Mouse (Mus musculus) midbrain, embryonic 13.5 days (tissue): ENCODE results near the gene Rad54l. TPM values are rescaled to one million over a fixed set of nuclear protein-coding genes. Genes with fewer than 3 reads are reported as not detected.

ENCODE experiments used
- ATAC-seq: fragments of 200-750 bp; cut with Nextera tagmentation; 2 replicates; pipeline ENCODE4 v1.8.0; 2017; ENCODE audit warnings: mild to moderate bottlenecking, moderate TSS enrichment, moderate library complexity
- H3K27ac ChIP-seq: fragments of 300-500 bp; sonication (generic); 2 replicates; pipeline ENCODE4 v1.5.1; 2015; ENCODE audit warnings: inconsistent platforms, mild to moderate bottlenecking, moderate library complexity
- H3K27me3 ChIP-seq: fragments of 300-500 bp; sonication (generic); 2 replicates; pipeline ENCODE4 v1.6.1; 2015; ENCODE audit warnings: mild to moderate bottlenecking, inconsistent platforms
- H3K36me3 ChIP-seq: fragments of 300-500 bp; sonication (generic); 2 replicates; pipeline ENCODE4 v1.6.1; 2015; ENCODE audit warnings: mild to moderate bottlenecking, inconsistent platforms
- H3K4me1 ChIP-seq: fragments of 300-500 bp; sonication (generic); replicated peaks from 2 replicates; pipeline ENCODE4 v1.6.1; 2015; ENCODE audit warnings: inconsistent platforms
- H3K4me2 ChIP-seq: fragments of 300-500 bp; sonication (generic); replicated peaks from 2 replicates; pipeline ENCODE4 v1.6.1; 2015; ENCODE audit warnings: moderate library complexity, mild to moderate bottlenecking, inconsistent platforms
- H3K4me3 ChIP-seq: fragments of 300-500 bp; sonication (generic); replicated peaks from 2 replicates; pipeline ENCODE4 v1.5.1; 2015; ENCODE audit warnings: mild to moderate bottlenecking, inconsistent platforms
- H3K9ac ChIP-seq: fragments of 300-500 bp; sonication (generic); replicated peaks from 2 replicates; pipeline ENCODE4 v1.6.1; 2015; ENCODE audit warnings: mild to moderate bottlenecking, inconsistent platforms
- H3K9me3 ChIP-seq: fragments of 300-500 bp; sonication (generic); 2 replicates; pipeline ENCODE4 v1.6.1; 2016; ENCODE audit warnings: mild to moderate bottlenecking, inconsistent platforms
- WGBS: fragments of 180-500 bp; shearing (Covaris S2); methylation state at CpG from one replicate; pipeline ENCODE4 v1.1.7; 2015; 5-methylcytosine and 5-hydroxymethylcytosine counted together
- polyA plus RNA-seq: library from polyadenylated mRNA; unstranded; fragments of >200 nt; fragmentation: Nextera tagmentation; extraction: Ambion mirVana; gene quantifications from 2 replicates; pipeline ENCODE4 v1.2.1, GENCODE M21; 2015

The Rad54l gene
- polyA plus RNA-seq, 1 experiment from 2014 or later, result 19.4 TPM

- H3K4me1 ChIP-seq, result peaks cover 18% of the 10 kb centered on the region
- 94% methylated on average over 15 of the region's 15 CpGs for WGBS
- H3K9me3 ChIP-seq, result no peaks in the 10 kb centered on the region
- no peak for ATAC-seq
- H3K27me3 ChIP-seq, result no peaks in the 10 kb centered on the region; the same call in 1 of the 2 replicates
- H3K9ac ChIP-seq, result peak overlapping the region; percentile 29; the same call in 1 of the 2 replicates
- H3K36me3 ChIP-seq, result peaks cover 60% of the 10 kb centered on the region
- H3K4me2 ChIP-seq, result no peak overlapping the region
- no peak overlapping the region; the same call in 1 of the 2 replicates for H3K27ac ChIP-seq
- no peak overlapping the region for H3K4me3 ChIP-seq
These were observed 29.2 kb upstream of the Rad54l start for GRCm38 (mm10) chr4:116152702-116153101.

GRCm38 (mm10) chr4:116151238-116151637 lies 27.7 kb upstream of the Rad54l start, which contains the start of gene Lurap1:
Gene Lurap1 (minus strand): TSS chr4:116151338.
- peak within 1 kb of the TSS; percentile 95 for H3K9ac ChIP-seq
- peaks cover 45% of the 10 kb centered on the region for H3K36me3 ChIP-seq
- H3K4me1 ChIP-seq, result peaks cover 18% of the 10 kb centered on the region

GRCm38 (mm10) chr4:116150862-116151221 lies 27.4 kb upstream of the Rad54l start:
- Histone ChIP-seq H3K4me1 (peaks cover 18% of the 10 kb centered on the region), H3K4me2 (peak overlapping the region; percentile 72), H3K27ac (peak overlapping the region; percentile 88), H3K9ac (peak overlapping the region; percentile 95), H3K9me3 (no peaks in the 10 kb centered on the region), H3K27me3 (no peaks in the 10 kb centered on the region; the same call in 1 of the 2 replicates), H3K36me3 (peaks cover 41% of the 10 kb centered on the region), H3K4me3 (peak overlapping the region; percentile 76)
- 22% methylated on average over 4 of the region's 4 CpGs for WGBS
- peak; percentile 19; the same call in 1 of the 2 replicates for ATAC-seq

More at GRCm38 (mm10) chr4:116151238-116151637, 27.7 kb upstream of the Rad54l start, which contains the start of gene Lurap1:
- Histone ChIP-seq H3K9me3 (no peaks in the 10 kb centered on the region), H3K27ac (peak within 1 kb of the TSS; percentile 88), H3K4me2 (peak within 1 kb of the TSS; percentile 72), H3K27me3 (no peaks in the 10 kb centered on the region; the same call in 1 of the 2 replicates), H3K4me3 (peak within 1 kb of the TSS; percentile 76)
- WGBS, result 86% methylated on average over 6 of the region's 6 CpGs
- no peak for ATAC-seq

- Histone ChIP-seq H3K4me1 (peaks cover 18% of the 10 kb centered on the region), H3K27me3 (no peaks in the 10 kb centered on the region; the same call in 1 of the 2 replicates), H3K4me2 (peak overlapping the region; percentile 72), H3K36me3 (peaks cover 36% of the 10 kb centered on the region), H3K27ac (peak overlapping the region; percentile 88), H3K9ac (peak overlapping the region; percentile 95), H3K9me3 (no peaks in the 10 kb centered on the region), H3K4me3 (peak overlapping the region; percentile 76)
- under 1% methylated on average over 65 of the region's 73 CpGs for WGBS
- peak; percentile 93 for ATAC-seq
These were observed 26.8 kb upstream of the Rad54l start for GRCm38 (mm10) chr4:116150156-116150861.

- Histone ChIP-seq H3K27me3 (no peaks in the 10 kb centered on the region; the same call in 1 of the 2 replicates), H3K36me3 (peaks cover 30% of the 10 kb centered on the region), H3K9ac (peak overlapping the region; percentile 95), H3K4me1 (peaks cover 18% of the 10 kb centered on the region), H3K27ac (peak overlapping the region; percentile 88), H3K9me3 (no peaks in the 10 kb centered on the region), H3K4me3 (peak overlapping the region; percentile 76), H3K4me2 (peak overlapping the region; percentile 72)
- 18% methylated on average over 6 of the region's 6 CpGs for WGBS
- peak; percentile 9 for ATAC-seq
These were observed 26.3 kb upstream of the Rad54l start for GRCm38 (mm10) chr4:116149812-116150155.

- no peaks in the 10 kb centered on the region for H3K9me3 ChIP-seq
- H3K27ac ChIP-seq, result no peak overlapping the region
- ATAC-seq, result peak; percentile 80
- peak overlapping the region; percentile 78 for H3K9ac ChIP-seq
- peak overlapping the region; percentile 61 for H3K4me3 ChIP-seq
- H3K4me1 ChIP-seq, result peaks cover 17% of the 10 kb centered on the region
- H3K4me2 ChIP-seq, result peak overlapping the region; percentile 94
- WGBS, result under 1% methylated on average over 47 of the region's 47 CpGs
- H3K36me3 ChIP-seq, result no peaks in the 10 kb centered on the region
- peaks cover 13% of the 10 kb centered on the region for H3K27me3 ChIP-seq
These were observed 20.6 kb upstream of the Rad54l start for GRCm38 (mm10) chr4:116143891-116144717.

- H3K9ac ChIP-seq, result 0 out of 2 replicates have a peak overlapping the region, but pooled peaks have one; percentile 78
- peaks cover 13% of the 10 kb centered on the region for H3K27me3 ChIP-seq
- H3K27ac ChIP-seq, result no peak overlapping the region
- 16% methylated on average over 7 of the region's 7 CpGs for WGBS
- no peaks in the 10 kb centered on the region for H3K36me3 ChIP-seq
- peak overlapping the region; percentile 94 for H3K4me2 ChIP-seq
- peaks cover 17% of the 10 kb centered on the region for H3K4me1 ChIP-seq
- peak overlapping the region; percentile 61 for H3K4me3 ChIP-seq
- no peak for ATAC-seq
- H3K9me3 ChIP-seq, result no peaks in the 10 kb centered on the region
These were observed 19.9 kb upstream of the Rad54l start for GRCm38 (mm10) chr4:116143317-116143811.

GRCm38 (mm10) chr4:116142269-116142668 lies 18.8 kb upstream of the Rad54l start:
- Histone ChIP-seq H3K27me3 (peaks cover 13% of the 10 kb centered on the region), H3K9ac (no peak overlapping the region), H3K4me1 (peaks cover 17% of the 10 kb centered on the region), H3K4me2 (no peak overlapping the region), H3K36me3 (no peaks in the 10 kb centered on the region), H3K4me3 (no peak overlapping the region), H3K27ac (no peak overlapping the region), H3K9me3 (no peaks in the 10 kb centered on the region)
- no peak for ATAC-seq
- WGBS, result 79% methylated on average over 7 of the region's 7 CpGs

- WGBS, result 75% methylated on average over 1 of the region's 1 CpGs
- Histone ChIP-seq H3K9ac (no peak overlapping the region), H3K4me2 (no peak overlapping the region), H3K27ac (no peak overlapping the region), H3K4me3 (no peak overlapping the region), H3K27me3 (peaks cover 13% of the 10 kb centered on the region), H3K4me1 (peaks cover 19% of the 10 kb centered on the region), H3K36me3 (no peaks in the 10 kb centered on the region), H3K9me3 (no peaks in the 10 kb centered on the region)
- no peak for ATAC-seq
These were observed 18.2 kb upstream of the Rad54l start for GRCm38 (mm10) chr4:116141736-116142135.

GRCm38 (mm10) chr4:116140801-116141574 lies 17.5 kb upstream of the Rad54l start:
- no peak overlapping the region for H3K27ac ChIP-seq
- peaks cover 13% of the 10 kb centered on the region for H3K27me3 ChIP-seq
- WGBS, result 85% methylated on average over 7 of the region's 7 CpGs
- H3K4me2 ChIP-seq, result no peak overlapping the region
- H3K36me3 ChIP-seq, result no peaks in the 10 kb centered on the region
- H3K9ac ChIP-seq, result no peak overlapping the region
- H3K9me3 ChIP-seq, result no peaks in the 10 kb centered on the region
- no peak overlapping the region for H3K4me3 ChIP-seq
- ATAC-seq, result no peak
- H3K4me1 ChIP-seq, result peaks cover 21% of the 10 kb centered on the region

GRCm38 (mm10) chr4:116137421-116137996 lies 14.0 kb upstream of the Rad54l start:
- H3K9me3 ChIP-seq, result no peaks in the 10 kb centered on the region
- H3K4me3 ChIP-seq, result no peak overlapping the region
- peaks cover 4% of the 10 kb centered on the region for H3K4me1 ChIP-seq
- no peak for ATAC-seq
- H3K27me3 ChIP-seq, result peaks cover 6% of the 10 kb centered on the region
- no peaks in the 10 kb centered on the region for H3K36me3 ChIP-seq
- no peak overlapping the region for H3K9ac ChIP-seq
- H3K4me2 ChIP-seq, result no peak overlapping the region
- WGBS, result 54% methylated on average over 13 of the region's 13 CpGs
- H3K27ac ChIP-seq, result no peak overlapping the region
